Mouse (Mus musculus) liver, adult 2 months (tissue): ENCODE measurements at regions not wholly inside any gene's neighbourhood (a gene's known extent, or its start where the extent isn't known, plus 50 kb on each side); places are given as distances from the start of the nearest gene placed in this dataset.

Source experiments
- CTCF ChIP-seq: fragments of 200-500 bp; IDR thresholded peaks from 2 replicates; pipeline ENCODE4 v1.5.1; 2011; ENCODE audit warnings: low read depth, low read length, control low read depth
- POLR2A ChIP-seq: fragments of 200-500 bp; IDR thresholded peaks from 2 replicates; pipeline ENCODE4 v1.6.1; 2011; ENCODE audit warnings: low read length, control low read depth; ENCODE audit not compliant: insufficient read depth; ENCODE audit errors: extremely low read depth

DNA sequence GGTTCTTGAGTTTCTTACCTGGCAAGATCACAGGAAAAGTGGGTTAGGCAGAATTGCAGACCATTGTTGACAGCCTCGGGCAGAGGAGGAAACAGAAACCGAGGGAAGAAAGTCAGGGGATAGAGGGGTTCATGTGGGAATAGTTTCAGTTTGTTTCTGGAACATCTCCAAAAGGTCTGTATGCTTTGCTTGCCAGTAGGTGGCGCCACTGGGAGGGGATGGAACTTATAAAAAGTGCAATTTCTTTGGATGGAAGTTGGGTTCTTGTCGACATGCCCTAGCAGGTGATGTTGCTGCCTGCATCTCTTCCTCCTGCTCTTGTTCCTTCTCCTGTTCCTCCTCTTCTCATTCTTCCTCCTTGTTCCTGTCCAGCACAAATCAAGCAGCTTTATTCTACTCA, 94.3 kb upstream of the Arrdc4 start:
- TF ChIP-seq POLR2A: no peak
- TF ChIP-seq CTCF: peak; percentile 57
